ENCODE assay signal across 18 mouse cellular contexts in the genomic region with DNA sequence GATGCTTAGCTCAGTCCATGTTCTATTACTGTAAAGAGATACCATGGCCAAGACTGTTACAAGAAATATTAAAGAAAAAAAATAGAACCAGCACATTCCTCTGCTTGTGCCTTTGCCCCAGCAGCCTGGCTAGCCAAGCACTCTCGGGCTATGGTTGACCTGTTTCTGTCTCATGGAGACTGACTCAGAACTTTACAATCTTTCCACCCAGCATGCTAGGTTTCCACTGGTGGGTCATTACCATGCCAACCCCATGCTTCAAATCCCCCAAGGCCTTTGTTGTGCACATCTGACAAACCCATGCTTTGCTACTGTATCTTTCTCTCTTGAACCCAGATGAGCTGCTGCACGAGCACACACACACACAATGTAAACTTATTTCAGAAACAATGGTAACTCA.
"Had no signal": no experiment of that assay in that cellular context is flagged by ENCODE, and none has a peak within 500 bp of the region (broad histone marks: within the 10 kb centered on the region; RNA-seq: fewer than 3 reads in every experiment).

No protein-coding gene starts in this region.

- H3K27me3 ChIP-seq: lung, embryonic 15.5 days; megakaryocyte, embryonic 14.5 days; midbrain, embryonic 13.5 days; midbrain, embryonic 15.5 days; neural tube, embryonic 12.5 days; stomach, embryonic 15.5 days had no signal

- ATAC-seq: liver, postnatal 0 days; lung, postnatal 0 days; midbrain, embryonic 13.5 days; midbrain, embryonic 15.5 days had no signal

- H3K27ac ChIP-seq: lung, embryonic 15.5 days; macrophage; midbrain, embryonic 13.5 days; midbrain, embryonic 15.5 days; neural tube, embryonic 12.5 days; stomach, embryonic 15.5 days; stomach, postnatal 0 days had no signal

- H3K9me3 ChIP-seq: lung, embryonic 15.5 days; megakaryocyte, embryonic 14.5 days; midbrain, embryonic 13.5 days; midbrain, embryonic 15.5 days; neural tube, embryonic 12.5 days; stomach, embryonic 15.5 days had no signal

- H3K4me1 ChIP-seq: lung, embryonic 15.5 days; megakaryocyte, embryonic 14.5 days; midbrain, embryonic 13.5 days; midbrain, embryonic 15.5 days; neural tube, embryonic 12.5 days; stomach, embryonic 15.5 days had no signal

- DNase-seq: liver, postnatal 0 days; lung, adult 2 months; lung, postnatal 14 days; lung, postnatal 36 days; right cerebral cortex, postnatal 14 days; thymus, adult 2 months; thymus, postnatal 25 days; thymus, postnatal 4 days had no signal

- H3K4me3 ChIP-seq: lung, embryonic 15.5 days; megakaryocyte, embryonic 14.5 days; midbrain, embryonic 13.5 days; midbrain, embryonic 15.5 days; neural tube, embryonic 12.5 days; stomach, embryonic 15.5 days had no signal

- H3K9ac ChIP-seq: liver, postnatal 0 days; lung, embryonic 15.5 days; midbrain, embryonic 13.5 days; midbrain, embryonic 15.5 days; neural tube, embryonic 12.5 days; stomach, embryonic 15.5 days had no signal

- H3K36me3 ChIP-seq: lung, embryonic 15.5 days; midbrain, embryonic 13.5 days; midbrain, embryonic 15.5 days; neural tube, embryonic 12.5 days; stomach, embryonic 15.5 days had no signal

- H3K4me2 ChIP-seq: lung, embryonic 15.5 days; midbrain, embryonic 11.5 days; midbrain, embryonic 13.5 days; midbrain, embryonic 15.5 days; neural tube, embryonic 12.5 days; stomach, embryonic 15.5 days had no signal
